Mouse (Mus musculus): ENCODE measurements around the gene Rptor.

- TF ChIP-seq EP300 (IDR thresholded peaks at IDR 0.05; ENCODE audit: low read depth) (no peak), CTCF (IDR thresholded peaks at IDR 0.05; ENCODE audit: low read depth) (no peak)
These were observed 305.0 kb downstream of the Rptor start for GRCm38 (mm10) chr11:119907711-119908110.
